Mouse (Mus musculus): Measurements from ENCODE around the gene Chek1.

The Chek1 gene

GRCm38 (mm10) chr9:36727034-36727755, at the start of gene Chek1:
Chek1 (minus strand) TSS chr9:36727065.
- no peak for DNase-seq

GRCm38 (mm10) chr9:36769048-36769413, 42.2 kb upstream of the Chek1 start:
- no peak for DNase-seq

- no peak for DNase-seq
Measured at GRCm38 (mm10) chr9:36768156-36769047, 41.5 kb upstream of the Chek1 start.

GRCm38 (mm10) chr9:36767203-36768143, 40.6 kb upstream of the Chek1 start, which contains the start of gene Stt3a:
Stt3a (minus strand) TSS chr9:36767679.
- DNase-seq = peak; percentile 100

GRCm38 (mm10) chr9:36764378-36764777, 37.5 kb upstream of the Chek1 start:
- DNase-seq = no peak

- DNase-seq = peak; percentile 96
Measured at GRCm38 (mm10) chr9:36726131-36727033, 483 bp downstream of the Chek1 start.

GRCm38 (mm10) chr9:36716624-36717023, 10.2 kb downstream of the Chek1 start:
- no peak for DNase-seq

GRCm38 (mm10) chr9:36707304-36707703, 19.6 kb downstream of the Chek1 start:
- no peak for DNase-seq

- DNase-seq = no peak
Measured at GRCm38 (mm10) chr9:36705923-36706322, 20.9 kb downstream of the Chek1 start.

- DNase-seq = no peak
Measured at GRCm38 (mm10) chr9:36694276-36694675, 32.6 kb downstream of the Chek1 start.

GRCm38 (mm10) chr9:36692920-36693319, 33.9 kb downstream of the Chek1 start, which contains the start of gene Acrv1:
Acrv1 (plus strand) TSS chr9:36693220.
- DNase-seq = no peak

- peak; percentile 6 for DNase-seq
Measured at GRCm38 (mm10) chr9:36687329-36687728, 39.5 kb downstream of the Chek1 start.

GRCm38 (mm10) chr9:36681424-36681823, 45.4 kb downstream of the Chek1 start:
- no peak for DNase-seq

Data from retina, postnatal 1 day (tissue).